Mouse (Mus musculus): Measurements from ENCODE around the gene Ccr3.
A peak's percentile ranks its signal among the peaks of the same experiment; 100 is the strongest.
"Not testable (repeated sequence)": the region's sequence is repeated elsewhere in the genome, so short reads cannot be mapped to it uniquely, and the experiment has no call there.

Ccr3 gene

DNA sequence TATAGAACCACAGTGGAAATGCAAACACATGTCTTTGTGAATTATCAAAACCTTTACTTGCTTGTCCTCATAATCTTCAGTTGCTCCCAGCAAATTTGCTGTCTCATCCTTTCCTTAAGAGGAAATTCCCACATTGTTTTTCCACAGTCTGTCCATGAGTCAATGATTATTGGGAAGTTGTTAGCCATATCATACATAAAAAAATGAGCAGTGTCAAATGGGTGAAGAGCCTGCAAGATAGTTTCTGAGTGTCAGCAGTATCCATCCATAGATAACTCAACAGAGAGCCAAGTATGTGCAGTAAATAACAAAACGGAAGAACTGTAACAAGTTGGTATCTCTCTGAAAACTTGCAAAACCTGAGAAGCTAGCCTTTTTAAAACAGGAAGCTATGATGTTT is at the start of gene Ccr3:
Ccr3 (plus strand) TSS at position 301 of the 400 bp plus-strand sequence.
- DNase-seq (ENCODE audit: low spot score), result no peak

DNA sequence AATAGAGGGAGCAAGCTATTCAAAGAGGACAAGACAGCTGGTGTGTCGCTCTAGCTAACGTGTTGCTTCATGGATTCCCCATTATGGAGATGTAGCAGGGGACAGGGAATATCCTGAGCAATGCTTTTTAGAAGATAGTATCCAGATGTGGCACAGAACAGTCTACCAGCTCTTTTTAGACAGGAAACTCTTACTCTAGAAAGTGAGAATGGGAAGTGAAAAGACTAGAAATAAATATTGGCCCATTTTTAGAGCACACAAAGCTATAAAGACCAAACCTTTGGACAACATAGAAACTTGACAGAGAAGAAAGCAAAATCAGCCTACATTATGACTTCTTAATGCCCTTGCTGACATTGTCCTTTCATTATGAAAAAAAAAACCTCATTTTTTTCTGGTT is 46.1 kb upstream of the Ccr3 start:
- DNase-seq (ENCODE audit: low spot score), result no peak

DNA sequence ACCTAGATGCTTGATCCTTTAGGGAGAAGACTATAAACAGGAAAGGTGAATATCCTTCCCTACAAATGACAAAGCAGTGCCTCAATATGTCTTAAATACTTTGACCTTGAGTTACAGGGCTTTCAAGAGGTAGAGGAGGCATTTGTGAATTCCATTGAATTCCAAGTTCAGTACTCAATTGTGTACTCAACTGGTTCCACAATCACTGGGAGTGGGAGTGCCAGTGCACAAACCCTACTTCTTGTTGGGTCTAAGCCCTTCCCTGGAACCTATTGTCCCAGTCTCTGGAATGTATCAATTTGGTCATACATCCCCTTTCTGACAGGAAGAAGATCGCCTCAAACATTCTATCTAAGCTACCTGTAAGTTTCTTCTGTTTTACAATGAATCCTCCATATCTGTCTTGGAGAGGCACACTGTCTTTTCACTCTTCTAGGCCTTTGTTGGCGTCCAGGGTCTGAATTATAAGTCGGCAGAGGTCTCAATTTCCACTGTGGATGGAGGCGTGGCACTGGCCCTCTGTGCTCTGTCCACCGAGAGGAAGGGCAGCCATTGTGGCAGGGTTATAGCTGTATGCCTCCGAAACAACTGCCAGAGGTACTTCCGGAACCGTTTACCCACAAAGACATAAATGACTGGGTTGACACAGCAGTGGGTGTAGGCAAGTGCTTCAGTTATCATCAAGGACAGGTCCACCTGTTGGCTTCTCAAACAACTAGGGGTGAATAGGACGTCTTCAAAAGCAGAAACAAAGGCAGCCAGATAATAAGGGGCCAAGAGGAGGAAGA is 44.7 kb upstream of the Ccr3 start:
- no peak for DNase-seq (ENCODE audit: low spot score)

DNA sequence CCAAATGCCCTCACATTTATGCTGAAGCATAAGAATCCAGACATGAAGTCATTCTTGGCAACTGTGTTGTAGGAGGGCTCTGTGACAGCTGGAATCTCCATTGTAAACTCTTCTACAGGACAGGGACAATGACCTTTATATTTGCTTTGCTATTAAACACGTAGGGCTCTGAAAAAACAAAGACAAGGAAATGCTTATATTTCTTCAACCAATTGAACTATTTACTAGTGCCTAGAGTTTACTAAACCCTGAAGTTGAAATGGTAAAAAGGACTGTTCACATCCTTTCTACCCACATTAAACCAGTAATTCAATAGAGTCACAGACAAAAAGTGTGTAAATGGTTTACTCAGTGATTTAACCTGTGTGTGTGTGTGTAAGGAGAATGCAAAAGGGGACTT is 43.5 kb upstream of the Ccr3 start, which contains the start of gene Ccr1l1:
Ccr1l1 (minus strand) TSS at position 101 of the 400 bp plus-strand sequence.
- DNase-seq (ENCODE audit: low spot score), result no peak

DNA sequence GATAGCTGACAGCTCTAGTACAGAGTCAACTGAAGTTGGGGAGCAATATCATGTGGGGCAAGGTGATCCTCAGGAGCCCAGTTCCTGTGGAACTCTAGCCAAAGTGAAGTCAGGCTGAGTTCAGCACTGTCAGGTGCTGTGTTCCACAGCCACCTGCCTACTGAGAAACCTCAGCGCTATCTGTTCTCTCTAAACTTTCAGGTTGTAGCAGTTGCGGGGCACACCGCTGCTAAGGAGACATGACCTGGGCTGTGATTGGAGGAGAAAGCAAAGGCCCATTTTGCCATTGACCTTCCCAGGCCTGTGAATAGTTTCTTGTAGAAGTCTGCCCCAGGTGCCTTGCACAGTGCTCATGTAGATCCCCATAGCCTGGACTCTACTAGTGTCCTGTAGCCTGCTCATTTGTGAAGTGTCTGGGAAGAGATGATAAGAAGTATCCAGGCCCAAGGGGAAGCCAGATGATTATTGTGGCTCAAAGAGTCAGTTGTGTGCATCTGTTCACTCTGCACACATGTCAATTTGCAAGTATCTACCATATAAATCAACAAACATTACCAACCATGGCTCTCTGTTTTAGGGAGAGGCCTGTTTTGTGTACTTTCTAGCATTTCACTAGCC is 40.8 kb upstream of the Ccr3 start:
- DNase-seq (ENCODE audit: low spot score), result not testable (repeated sequence)

DNA sequence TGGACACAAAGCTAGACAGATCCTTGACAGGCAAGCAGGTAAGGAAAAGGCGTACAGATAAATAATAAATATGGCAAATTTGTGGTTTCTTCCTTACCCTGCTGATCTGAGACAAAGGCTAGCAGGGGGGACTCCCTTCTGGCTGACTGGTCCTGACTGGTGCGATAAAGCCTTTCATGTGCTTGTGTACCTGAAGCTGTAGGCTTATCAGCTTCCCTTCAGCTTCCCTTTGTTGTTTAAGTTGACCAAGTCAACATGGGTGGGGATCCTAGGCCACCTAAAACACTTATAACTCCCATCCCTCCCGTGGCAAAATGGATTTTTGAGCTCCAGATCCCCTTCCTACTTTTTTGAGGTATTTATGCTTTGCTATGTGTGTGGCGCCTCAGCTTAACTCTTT is 39.9 kb upstream of the Ccr3 start:
- DNase-seq (ENCODE audit: low spot score), result no peak

DNA sequence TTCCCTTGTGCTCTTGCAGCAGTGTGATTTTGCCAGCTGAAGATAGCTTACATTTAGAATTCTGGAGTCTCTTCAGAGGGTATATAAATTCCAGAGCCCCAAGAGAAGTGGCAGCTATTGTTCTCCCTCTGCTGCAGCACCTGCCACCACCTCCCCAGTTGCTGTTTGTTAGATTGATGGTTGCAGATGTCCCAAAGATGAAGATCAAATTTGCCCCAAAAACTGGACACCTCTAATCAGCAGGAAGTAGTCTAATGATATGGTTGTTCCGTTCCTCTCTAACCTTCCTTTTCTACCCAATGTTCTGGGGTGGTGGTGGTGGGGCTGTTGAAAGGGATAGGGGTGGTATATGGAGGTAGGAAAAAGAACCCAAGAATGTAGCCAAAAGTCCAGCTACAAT is 39.1 kb upstream of the Ccr3 start:
- DNase-seq (ENCODE audit: low spot score), result no peak

DNA sequence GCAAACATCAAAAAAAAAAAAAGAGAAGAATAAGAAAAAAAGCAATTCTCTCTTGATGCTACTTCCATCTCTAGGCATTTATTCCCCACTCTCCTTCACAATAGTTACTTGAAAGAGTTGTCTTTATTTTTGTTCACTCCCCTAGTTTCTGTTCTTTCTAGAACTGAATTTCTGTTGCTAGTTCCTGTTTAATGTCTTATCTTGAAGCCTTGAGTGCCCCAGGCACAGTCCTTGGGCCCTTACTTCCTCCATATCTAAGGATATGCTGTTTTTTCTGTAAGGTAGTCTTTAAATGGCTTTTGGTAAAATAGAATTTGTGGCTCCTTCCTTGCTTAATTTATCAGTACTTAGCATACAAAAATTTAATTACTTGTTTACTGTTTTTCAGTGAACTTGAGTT is 36.8 kb upstream of the Ccr3 start:
- no peak for DNase-seq (ENCODE audit: low spot score)

DNA sequence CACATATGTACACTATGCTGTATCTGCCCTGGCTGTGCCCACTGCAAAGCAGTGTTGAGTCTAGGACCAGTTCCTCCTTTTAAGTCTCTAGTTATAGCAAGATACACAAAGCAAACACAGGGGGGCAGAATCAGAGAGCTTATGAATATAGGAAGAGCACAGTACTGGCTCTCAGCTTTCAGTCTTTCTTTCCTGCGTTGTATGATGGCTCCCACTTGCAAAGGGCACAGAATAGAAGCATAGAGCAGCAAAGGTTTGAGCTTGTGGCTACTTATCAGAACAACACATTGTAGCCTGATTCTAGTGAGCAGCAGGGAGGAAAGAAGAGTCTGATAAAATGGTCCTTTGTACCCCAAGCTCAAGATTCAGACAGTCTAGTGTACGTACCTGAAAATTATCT is 35.6 kb upstream of the Ccr3 start:
- DNase-seq (ENCODE audit: low spot score), result peak; percentile 33

DNA sequence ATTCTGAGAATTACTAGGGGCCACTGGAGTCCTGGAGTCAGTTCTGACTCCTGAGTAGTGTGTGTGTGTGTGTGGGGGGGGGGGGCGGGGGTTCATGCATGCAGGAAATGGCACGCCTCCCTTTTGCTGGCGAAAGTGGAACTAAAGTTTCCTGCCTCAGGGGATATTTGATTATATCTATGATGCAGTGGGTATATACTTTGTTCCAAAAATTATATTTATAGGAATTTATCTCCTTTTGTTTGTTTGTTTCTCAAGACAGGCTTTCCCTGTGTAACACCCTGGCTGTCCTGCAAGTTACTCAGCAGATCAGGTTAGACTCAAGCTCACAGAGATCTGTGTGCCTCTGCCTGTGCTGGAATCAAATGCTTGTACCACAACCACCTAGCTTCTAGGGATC is 32.1 kb upstream of the Ccr3 start:
- no peak for DNase-seq (ENCODE audit: low spot score)

DNA sequence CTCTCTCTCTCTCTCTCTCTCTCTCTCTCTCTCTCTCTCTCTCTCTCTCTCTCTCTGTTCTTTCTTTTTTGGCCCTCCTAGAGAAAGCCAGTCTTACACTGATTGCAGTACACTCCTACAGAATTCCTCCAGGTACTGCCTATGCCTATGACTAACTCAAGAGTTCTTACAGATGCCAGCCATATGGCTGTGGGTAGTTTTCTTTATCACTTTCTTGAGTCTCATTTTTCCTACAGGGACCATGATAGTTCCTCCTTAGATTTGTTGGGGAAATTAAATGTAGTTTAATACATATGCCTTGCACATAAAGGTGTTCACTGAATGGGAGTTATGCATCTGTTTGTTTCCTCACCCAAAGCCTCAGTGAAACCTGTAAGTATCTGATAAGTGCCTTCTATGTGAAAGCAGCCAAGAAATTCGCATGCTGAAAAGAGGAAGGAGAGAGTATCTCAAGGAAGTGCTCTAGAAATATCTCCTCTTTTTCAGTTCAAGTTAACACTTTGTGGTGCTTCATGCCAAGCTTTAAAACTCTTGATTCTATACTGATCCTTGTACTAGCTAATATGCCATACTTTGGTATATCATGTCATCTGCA is 30.4 kb upstream of the Ccr3 start:
- peak; percentile 13 for DNase-seq (ENCODE audit: low spot score)

DNA sequence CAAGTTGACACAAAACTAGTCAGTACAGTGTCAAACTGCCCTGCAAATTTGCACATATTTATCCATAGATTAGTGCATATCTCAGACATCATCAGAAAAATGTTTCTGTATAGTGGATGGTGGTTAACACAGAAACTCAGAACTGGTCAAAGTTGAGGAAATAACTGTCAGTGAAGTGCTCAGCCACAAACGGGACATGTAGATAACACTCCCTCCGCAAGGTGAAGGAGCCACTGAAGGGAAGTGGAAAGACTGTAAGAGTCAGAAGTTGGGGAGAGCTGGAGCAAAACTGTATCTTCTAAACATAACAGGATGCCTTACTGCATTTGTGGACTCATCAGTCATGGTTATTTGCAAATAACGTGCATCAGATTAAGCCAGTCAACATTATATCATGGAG is 24.1 kb upstream of the Ccr3 start:
- no peak for DNase-seq (ENCODE audit: low spot score)

DNA sequence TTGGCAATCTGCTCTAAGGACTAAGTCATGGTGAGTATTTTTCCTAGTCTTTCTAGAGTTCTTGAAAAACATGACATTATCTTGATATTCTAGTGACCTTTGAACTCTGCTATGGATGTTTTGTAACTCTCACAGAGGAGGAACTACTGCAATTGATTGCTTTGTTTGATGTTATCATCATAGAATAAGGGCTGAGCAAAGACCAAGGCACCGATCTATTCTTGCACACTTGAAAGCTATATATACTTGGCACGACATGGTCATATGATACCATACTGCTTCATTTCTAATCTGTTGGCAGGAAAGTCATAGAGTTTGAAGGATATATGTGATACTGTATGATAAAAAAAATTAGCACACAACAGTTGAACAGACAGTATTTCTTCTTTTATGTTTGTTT is 22.0 kb upstream of the Ccr3 start:
- no peak for DNase-seq (ENCODE audit: low spot score)

DNA sequence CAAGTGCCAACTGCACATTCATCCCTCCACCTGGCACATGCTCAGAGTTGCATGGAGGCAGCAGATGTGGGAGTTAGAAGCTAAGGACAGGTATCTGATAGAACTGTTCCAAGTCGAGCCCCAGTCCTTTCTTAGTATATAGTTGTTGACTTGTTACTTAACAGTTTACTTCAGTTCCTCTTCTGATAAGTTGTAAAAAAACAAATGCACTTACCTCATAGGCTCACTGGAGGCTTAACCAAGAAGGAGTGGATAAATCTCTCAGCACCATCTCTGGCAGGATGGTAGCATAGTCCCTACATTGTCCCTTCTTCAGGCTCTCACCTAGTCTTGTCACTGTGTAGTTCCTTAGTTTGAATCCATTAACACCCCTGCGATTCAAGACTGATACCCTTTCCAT is 9.1 kb upstream of the Ccr3 start:
- DNase-seq (ENCODE audit: low spot score), result no peak

DNA sequence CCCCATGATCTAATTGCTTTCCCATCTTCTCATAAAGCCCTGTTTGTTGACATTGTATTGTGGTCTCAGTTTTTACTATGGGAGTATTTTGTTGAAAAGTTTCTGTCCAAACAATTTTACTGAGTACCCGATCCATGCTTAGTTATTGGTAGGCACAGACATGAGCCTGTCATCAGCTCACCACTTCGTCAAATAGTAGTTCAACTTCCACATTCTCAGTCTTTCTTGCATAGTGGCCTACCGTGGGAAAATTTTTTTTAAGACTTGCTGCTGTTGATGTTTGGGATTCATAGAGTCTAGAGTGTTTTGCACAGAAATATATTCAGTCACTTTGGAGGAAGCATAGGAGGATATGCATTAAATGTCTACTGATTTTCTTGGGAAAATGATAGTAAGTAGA is 8.5 kb upstream of the Ccr3 start:
- no peak for DNase-seq (ENCODE audit: low spot score)

DNA sequence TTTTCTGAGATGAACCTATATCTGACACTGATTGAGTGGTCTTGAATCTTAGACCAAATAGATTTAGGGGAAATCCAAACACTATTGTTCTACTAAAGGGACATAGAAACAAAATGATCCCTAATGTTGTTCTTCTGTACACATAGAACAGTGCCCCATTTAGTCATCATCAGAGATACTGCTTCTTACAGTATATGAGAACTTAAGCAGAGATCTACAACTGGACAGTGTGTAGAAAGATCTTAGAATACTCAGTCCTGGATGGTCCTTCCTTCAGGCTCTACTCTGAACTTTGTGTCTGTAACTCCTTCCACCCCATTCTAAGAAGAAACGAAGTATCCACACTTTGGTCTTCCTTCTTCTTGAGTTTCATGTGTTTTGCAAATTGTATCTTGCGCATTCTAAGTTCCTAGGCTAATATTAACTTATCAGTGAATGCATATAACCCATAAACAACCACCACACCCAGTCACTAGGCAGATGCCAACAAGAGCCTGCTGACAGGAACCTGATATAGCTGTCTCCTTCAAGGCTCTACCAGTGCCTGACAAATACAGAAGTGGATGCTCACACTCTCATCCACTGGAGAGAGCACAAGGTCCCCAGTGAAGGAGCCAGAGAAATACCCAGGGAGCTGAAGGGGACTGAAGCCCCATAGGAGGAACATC is 6.7 kb upstream of the Ccr3 start:
- no peak for DNase-seq (ENCODE audit: low spot score)

DNA sequence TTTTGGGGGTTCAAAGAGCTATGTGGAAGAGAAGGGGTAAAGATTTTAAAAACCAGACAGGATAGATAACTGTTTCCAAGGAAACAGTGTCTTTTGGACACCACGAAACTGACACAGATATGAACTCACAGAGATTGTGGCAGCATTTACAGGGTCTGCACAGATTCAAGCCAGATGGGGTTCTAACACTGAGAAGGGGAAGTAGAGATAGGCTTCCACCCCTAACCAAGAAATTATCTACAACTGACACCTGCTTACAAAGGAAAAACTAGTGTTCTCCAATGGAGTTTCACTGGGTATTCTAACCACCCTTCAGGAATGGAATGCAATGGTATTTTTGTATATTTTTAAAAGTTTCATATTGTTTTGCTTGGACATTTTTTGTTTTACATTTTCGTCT is 5.7 kb upstream of the Ccr3 start:
- no peak for DNase-seq (ENCODE audit: low spot score)

DNA sequence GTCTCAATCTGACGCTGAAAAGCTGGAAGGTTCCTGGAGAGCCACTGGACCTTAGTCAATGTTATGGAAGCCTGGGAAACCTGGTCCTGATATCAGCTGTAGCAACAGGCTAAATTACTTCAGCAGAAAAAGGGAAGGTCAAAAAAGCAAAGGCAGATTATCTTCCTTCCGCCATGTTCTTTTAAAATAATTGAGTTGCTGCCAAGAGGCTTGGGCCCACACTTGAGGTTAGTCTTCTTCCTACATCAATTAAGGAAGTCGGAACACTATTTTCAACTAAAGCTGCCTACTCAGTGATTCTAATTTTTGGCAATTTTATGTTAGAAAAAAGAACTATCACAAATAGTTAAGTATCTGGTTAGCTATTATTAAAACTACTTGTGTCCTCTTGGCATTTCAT is 1.9 kb upstream of the Ccr3 start:
- no peak for DNase-seq (ENCODE audit: low spot score)

DNA sequence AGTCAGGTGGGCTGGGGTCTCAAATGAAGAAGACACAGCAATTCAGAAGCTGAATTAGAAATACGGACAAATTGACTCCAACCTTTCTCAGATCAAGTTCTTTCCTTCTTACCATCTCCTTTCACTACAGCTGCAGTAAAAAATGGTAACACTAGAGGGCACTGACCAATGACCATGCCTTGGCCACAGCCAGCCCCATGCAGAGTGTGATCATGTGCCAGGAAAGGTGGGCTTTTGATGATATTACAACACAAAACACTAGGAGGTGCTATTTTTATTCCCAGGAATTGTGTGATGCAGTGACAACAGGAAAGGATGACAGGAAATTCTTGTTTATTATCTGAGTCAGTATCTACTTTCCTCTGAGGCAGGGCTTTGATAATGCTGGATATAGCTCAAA is 11.6 kb downstream of the Ccr3 start:
- peak; percentile 32 for DNase-seq (ENCODE audit: low spot score)

DNA sequence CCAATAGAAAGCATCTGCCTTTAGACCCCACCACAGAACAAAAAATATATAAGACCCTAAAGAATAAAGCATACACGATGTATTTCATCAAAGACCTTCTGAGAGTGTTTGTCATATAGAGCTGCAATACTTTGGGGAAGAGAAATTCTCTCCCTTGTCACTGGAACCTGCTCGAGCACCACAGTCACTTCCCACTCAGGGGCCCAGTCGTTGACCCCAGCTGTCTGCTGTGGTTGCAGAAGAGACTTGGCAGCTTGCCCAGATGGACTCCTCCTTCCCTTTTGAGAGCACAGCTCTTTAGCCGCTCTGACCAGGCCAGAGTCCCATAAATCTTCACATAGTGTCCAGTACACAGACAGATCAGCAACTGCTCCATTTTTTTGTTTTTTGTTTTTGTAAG is 15.9 kb downstream of the Ccr3 start:
- DNase-seq (ENCODE audit: low spot score), result peak; percentile 81

DNA sequence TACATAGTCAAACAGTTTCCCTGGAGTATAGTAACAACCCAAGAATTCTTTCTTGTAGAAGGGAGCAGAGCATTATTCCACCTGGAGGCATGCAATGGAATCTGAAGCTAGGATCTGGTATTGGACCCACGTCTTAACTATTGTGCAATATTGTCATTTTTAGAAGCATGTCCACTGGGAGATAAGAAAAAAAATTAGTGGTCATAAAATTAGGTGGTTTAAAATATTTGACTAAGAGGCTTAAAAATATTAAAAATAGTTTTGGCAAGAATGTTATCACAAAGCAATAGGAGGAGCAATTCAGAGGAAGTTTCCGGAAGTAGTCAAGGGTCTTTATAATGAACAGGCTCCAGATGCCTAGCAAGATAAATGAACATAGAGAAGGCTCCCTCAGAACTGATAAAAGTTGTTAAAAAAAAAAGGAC is 16.4 kb downstream of the Ccr3 start:
- no peak for DNase-seq (ENCODE audit: low spot score)

DNA sequence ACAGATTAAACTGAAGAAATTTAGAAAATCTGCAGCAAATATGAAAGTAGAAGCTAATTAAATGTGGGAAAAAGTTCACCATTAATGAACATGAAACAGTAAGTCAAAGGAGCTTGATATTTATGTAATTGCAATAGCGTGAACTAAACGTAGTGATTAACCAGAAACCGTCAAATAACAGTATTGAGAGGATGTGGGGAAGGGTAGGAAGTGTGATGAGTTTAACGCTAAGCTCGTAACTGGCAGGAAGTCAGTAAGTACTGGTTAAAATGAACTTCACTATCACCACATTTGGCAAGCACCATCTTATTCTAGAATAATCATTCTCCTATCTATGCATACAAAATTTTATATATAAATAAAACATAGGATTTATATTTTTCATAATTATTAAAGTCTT is 17.2 kb downstream of the Ccr3 start:
- DNase-seq (ENCODE audit: low spot score), result no peak

DNA sequence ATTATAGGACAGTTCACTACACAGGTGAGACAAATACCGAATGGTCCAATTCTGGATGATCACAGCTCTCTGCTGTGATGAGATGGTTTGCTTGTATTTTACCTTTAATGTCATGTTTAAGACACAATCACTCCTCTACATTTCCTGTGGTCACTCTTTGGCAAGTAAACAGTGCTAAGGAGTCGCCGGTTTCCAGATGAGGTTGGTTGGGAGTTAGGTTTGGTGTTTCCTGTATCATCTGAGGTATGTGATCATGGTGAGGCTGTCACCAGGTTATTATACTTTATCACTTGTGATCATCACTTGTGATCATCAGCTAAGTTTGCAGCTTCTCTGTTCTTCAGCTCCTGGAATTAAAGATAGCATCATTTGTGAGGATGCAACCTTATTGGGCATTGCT is 19.2 kb downstream of the Ccr3 start:
- DNase-seq (ENCODE audit: low spot score), result no peak
